Mouse (Mus musculus): ENCODE measurements at regions not wholly inside any gene's neighbourhood (a gene's known extent, or its start where the extent isn't known, plus 50 kb on each side); places are given as distances from the start of the nearest gene placed in this dataset.

GRCm38 (mm10) chr11:24452267-24452666, 374.4 kb downstream of the Bcl11a start:
- no peak for TF ChIP-seq EP300 (IDR thresholded peaks at IDR 0.05)
- no peak for TF ChIP-seq CTCF (IDR thresholded peaks at IDR 0.05)

Measured in lung, postnatal 0 days (tissue).